Mouse (Mus musculus): ENCODE results near the gene Spg20.

GRCm38 (mm10) chr3:55115989-55116388 lies 4.1 kb downstream of the Spg20 start:
- TF ChIP-seq GATA1 (IDR thresholded peaks at IDR 0.05; ENCODE audit: low read length) (no peak), TAL1 (IDR thresholded peaks at IDR 0.05; ENCODE audit: low read length) (no peak)

Measured in erythroblast, embryonic 14.5 days (primary cell).